Mouse (Mus musculus): ENCODE measurements around the gene Spx.

The Spx gene

DNA sequence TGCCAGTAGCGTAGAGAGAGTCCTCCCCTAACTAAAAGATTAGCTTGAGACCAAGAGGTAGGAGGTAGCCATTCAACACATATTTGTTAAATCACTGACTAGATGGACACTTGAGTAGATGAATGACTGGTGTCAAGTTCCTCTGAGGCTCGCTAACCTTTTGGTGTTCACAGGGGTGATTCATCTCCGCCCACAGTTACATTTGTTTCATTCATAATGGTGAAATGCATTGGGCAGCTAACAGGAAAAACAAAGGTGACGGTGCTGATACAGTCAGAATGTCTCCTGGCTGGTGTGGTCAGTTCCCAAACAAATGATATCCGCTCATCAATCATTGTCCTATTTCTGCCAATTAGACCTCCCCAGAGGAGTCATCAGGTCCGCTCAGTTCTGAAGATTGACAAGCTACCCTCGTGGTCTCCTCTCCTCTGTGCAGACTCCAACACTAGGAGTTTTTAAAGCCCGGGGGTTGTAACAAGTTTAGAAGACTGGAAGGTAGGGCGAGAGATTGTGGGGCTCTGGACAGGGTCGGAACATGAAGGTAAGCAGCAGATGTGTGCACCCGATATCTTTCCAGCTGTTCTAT lies at the start of gene Spx:
TSS of gene Spx (plus strand) at position 536 of the 586 bp plus-strand sequence.
- DNase-seq: no peak

DNA sequence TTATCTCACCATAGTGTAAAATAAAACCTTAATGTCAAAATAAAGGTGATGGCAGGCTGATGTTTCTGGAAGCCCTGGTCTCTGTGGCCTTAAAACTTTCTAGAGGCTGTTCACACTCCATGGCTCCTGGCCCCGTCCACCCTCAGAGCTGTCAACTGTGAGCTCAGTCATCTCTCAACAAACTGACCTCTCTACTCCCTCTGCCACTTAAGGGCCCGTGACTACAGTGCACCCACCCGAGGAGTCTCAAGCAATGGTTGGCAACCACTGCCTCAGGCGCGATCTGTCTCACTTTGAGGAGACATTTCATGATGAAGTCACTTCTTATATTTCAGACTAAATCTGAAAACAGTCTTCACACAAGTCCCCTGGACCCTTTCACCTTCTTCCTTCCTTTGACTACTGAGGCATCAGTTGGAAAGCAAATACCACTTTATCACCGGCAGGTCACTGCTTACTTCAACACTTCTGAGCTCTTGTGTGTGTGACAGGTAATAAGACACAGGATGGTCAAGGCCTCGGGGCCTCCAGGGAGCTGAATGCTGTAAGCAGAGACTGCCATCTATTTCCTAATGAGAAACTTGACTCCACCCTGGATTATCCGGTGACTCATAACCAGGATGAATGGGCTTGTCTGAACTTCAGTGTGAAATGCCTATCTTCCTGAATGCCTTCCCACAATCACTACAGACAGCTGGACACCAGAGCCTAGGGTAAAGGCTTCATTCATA lies 47.3 kb upstream of the Spx start:
- no peak for DNase-seq

- DNase-seq: no peak
These were observed 46.7 kb upstream of the Spx start for GRCm38 (mm10) chr6:142366473-142367018.

DNA sequence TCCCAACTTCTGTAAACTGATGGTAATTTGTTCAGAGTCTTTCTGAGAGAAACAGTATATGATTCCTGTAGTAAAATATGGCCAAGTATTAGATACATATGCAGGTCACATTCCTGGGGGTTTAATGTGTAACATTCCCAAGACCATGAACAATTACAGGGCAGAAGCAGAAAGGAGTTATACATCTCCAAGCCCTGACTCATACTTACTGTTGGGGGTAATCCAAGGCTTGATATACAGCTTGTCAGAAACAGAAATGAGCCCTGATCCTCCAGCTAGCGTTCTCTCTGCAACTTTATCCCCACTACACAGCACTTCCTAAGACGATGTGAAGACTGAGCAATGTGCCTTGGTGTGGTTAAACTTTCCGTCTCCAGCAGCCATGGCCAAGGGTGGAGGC lies 45.7 kb upstream of the Spx start:
- no peak for DNase-seq

DNA sequence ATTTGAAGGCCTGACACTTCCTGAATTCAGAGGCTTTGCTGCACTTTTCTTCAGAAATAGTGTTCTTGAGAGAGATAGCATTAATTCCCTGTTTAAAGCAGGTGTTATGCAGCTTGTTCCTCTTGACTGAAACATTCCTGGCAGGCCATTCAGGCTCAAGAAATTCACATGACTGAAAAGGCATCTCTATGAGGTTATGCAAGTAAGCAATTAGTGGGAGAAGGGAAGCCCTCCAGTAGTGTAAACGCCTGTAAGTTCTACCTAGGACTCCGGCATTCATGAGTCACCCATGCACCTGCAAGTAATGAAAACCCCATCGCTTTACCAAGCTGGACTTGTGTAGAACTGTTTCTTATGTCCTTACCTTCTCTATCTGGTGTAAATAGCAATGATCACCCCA lies 43.7 kb upstream of the Spx start:
- DNase-seq: no peak

DNA sequence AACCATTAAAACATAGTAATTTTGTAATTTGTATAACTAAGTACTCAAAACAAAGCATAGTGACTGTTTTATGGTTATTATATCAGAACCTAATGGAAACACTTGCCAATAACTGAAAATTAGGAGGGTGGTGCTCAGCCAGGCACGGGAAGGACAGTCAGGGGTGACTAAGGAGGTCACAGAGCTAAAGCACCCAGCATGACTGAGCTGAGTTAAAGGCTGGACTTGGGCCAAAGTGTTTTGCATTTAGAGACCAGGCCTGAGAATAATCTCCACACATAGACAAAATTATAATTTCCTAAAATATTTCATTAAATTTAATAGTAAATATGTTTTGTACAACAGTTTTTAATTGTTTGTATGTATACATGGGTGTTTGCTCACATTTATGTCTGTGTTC lies 36.2 kb upstream of the Spx start:
- no peak for DNase-seq

GRCm38 (mm10) chr6:142378576-142379330 lies 34.5 kb upstream of the Spx start:
- no peak for DNase-seq

DNA sequence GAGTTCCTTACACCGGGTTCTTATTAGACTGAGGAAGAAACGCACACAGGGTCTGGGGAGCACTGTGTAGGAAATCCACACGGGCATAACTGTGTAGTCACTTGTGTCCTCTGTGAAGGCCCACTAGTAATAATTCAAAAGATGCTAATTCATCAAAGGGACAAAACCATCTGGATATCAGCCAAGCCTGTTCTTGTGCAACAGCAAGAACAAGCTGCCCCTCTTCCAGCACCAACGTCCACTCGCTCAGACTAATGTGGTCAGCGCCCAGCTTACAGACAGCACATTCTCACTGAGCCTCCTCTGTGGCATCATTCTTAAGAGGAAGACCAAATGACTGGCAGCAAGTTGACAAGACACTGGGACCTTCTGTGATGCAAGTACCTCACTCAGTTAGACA lies 33.3 kb upstream of the Spx start:
- no peak for DNase-seq

DNA sequence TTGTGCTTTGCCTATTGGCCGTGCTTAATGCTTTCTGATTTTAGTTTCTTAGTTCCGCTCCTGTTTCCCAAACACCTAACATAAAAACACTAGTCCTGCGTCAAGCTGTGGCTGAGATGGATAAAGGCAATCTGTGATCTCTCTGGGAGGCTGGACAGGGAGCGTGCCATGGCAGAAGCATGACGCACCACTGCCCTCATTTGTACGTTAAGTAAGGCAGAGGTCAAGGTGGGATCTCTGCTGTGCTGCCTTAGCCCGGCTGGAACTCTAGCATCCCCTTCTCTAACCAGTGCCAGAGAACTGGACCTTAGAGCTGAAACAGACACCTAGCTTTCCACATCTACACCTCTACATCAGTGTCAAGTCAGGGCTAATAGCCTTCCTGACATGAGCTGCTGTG lies 31.6 kb upstream of the Spx start:
- no peak for DNase-seq

DNA sequence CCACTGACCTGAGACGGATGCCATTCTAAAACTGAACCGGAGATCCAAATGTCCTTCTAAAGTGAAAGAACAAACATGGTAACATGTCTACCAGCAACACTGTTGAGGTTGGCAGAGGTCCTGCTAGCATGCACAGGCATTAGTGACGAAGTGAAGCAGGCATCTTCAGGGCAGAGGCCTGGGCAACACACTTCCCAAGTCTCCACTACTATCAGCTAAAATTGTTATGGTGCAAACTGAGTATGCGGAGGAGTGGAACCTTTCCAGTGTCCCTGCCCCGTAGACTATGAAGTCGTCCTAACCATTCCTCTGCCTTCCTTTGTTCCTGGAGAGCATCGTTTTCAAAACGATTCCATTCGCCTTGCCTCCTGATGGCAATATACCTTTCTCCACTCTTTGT lies 28.7 kb upstream of the Spx start:
- DNase-seq: no peak

GRCm38 (mm10) chr6:142386285-142387010 lies 26.8 kb upstream of the Spx start:
- no peak for DNase-seq

DNA sequence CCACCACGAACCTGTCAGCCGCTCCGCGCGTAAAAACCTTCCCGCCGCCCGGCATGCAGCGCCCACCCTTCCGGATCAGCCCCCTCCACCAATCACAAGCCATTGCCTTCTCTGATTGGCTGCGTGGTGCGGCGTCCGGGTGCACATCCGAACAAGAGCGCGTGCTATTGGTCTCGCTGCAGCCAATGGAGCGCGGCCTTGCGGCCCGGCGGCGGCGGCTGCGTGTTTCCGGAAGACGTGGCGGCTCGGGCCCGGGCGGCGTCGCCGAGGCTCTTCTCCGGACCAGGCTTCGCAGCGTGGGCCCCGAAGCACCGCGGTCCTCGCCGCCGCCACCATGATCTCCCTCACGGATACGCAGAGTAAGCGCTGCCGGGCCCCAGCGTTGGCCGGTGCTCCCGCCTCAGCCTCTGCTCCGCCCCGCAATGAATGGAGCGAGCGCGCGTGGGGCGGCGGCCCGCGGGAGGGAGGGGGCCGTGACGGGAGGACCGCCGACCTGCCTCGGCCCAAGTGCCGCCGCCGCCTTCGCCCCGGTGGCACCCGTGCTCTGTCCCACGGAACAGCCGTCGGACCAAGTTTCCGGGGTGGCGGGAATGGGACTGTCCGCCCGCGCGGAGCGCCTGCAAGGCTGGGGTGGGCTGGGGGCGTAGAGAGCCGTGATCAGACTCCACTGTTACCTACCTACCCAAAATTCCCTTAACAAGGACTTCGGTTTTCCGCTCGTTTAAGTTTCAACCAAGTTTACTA lies 26.1 kb upstream of the Spx start, which contains the start of the genes Recql and Golt1b:
TSS of gene Recql (minus strand) at position 77 of the 744 bp plus-strand sequence.
TSS of gene Golt1b (plus strand) at position 211 of the 744 bp plus-strand sequence.
- peak; percentile 98 for DNase-seq

DNA sequence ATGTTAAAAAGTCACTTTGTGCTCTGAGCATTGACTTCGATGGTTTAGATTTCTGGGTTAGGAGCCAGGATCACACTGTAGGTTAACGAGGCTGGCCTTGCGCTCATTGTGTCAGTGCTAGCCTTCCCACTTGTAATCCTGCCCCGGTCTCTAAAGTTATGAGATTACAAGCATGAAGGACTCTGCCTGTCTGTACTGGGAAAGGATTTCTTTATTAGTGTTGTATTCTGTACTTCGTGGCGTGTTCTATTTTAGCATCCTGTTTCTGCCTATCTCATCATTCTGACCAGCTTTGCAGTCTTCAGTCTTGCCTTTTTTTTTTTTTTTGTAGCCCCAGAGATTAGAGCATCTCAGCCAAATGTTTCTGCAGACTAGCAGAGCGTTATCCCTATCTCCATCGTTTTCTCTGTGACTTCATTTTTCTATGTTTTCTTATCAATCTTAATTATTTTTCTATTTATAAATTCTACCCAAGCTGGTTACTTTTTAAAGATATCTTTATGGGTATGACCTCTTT lies 25.4 kb upstream of the Spx start:
- DNase-seq: no peak

- no peak for DNase-seq
These were observed 24.1 kb upstream of the Spx start for GRCm38 (mm10) chr6:142389101-142389500.

DNA sequence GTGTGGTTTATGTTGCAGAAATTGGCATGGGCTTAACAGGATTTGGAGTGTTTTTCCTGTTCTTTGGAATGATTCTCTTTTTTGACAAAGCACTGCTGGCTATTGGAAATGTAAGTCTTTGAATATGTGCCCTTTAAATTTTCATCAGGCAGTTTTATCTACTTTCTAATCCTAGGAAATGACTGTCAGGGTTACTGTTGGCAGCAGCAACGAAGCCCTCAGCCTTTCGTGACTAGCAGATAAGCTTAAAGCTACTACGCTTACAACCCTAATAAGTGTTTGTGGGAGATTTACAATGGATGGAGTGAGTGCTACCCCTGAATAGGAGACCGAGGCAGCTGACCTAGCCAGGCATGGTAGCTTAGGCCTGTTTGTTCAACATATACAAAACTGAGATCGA lies 20.9 kb upstream of the Spx start:
- no peak for DNase-seq

- DNase-seq: no peak
These were observed 18.6 kb upstream of the Spx start for GRCm38 (mm10) chr6:142394669-142395068.

DNA sequence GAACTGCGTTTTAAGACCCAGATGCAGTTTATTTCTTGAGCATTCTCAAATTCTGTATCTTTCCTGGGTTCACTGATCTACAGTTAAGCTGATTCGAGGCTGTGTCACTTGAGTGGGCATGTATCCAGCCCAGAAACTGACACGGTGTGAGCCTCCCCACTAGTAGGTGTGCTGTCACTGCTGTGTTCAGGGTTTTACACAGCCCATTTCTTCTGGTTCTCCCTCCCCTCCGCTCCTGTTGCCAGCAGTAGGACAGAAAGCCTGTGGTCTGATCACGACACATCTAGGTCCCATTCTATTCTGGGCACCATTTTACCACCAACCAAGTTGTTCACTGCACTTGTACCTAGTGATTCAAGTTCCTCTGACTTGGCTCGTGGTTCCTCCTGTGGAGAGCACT lies 17.5 kb upstream of the Spx start:
- no peak for DNase-seq

- no peak for DNase-seq
These were observed 2.1 kb upstream of the Spx start for GRCm38 (mm10) chr6:142411140-142411539.

DNA sequence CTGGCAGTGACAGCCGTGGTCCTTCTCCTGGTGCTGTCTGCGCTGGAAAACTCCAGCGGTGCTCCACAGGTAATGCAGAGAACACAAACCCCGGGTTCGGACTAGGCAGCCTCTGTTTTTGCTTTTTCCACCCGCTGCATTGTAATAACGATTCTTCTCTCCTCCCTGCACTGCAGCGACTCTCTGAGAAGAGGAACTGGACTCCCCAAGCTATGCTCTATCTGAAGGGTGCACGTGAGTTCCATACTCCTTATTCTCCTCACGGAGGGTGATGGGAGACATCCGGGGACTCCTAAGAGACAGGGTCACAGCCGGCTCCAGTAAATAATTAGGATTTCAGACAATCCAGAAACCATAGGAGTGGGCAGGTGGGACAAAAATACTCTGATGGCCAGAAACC lies 604 bp downstream of the Spx start:
- DNase-seq: no peak

- no peak for DNase-seq
These were observed 1.4 kb downstream of the Spx start for GRCm38 (mm10) chr6:142414597-142414996.

DNA sequence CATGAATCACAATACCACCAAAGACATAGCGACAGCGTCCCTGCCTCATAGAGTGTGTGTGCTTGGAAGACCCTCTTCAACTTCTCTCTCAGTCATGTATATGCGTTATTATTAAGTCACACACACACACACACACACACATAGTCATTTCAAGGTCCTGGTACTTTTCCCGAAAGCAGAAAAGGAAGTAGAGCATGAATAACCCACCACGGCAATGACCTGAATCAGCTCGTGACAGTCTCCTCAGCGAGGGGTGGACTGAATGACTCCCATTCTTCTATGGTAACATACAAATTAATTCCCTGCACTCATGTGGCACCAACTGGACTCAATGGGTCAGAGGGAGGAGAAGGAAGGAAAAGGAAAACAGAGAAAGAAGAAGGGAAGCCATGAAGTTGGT lies 11.7 kb downstream of the Spx start:
- DNase-seq: no peak

GRCm38 (mm10) chr6:142429072-142429471 lies 15.8 kb downstream of the Spx start:
- no peak for DNase-seq

All from kidney, postnatal 10 days (tissue).